Mouse (Mus musculus) myocyte (in vitro differentiated cells): ENCODE measurements around the gene Mtx3.

Experiments
- CEBPB ChIP-seq: IDR thresholded peaks from 2 replicates; pipeline ENCODE4 v1.6.1; 2011; ENCODE audit warnings: mild to moderate bottlenecking, moderate library complexity; ENCODE audit not compliant: poor library complexity, insufficient read depth, severe bottlenecking
- MAX ChIP-seq: IDR thresholded peaks from one replicate; pipeline ENCODE4 v1.6.1; 2011; ENCODE audit warnings: low read depth, mild to moderate bottlenecking, control low read depth
- MYOD1 ChIP-seq, 3 experiments: IDR thresholded peaks; one replicate each; pipeline ENCODE4 v1.6.1; 2011; ENCODE audit warnings: control low read depth in 2 of 3, low read depth in 2 of 3, mild to moderate bottlenecking in 2 of 3, moderate library complexity in 1 of 3; ENCODE audit not compliant: insufficient read length in 2 of 3, control insufficient read depth in 1 of 3
- MYOG ChIP-seq, 3 experiments: IDR thresholded peaks; one replicate each; pipeline ENCODE4 v1.6.1; 2011; ENCODE audit warnings: control low read depth in 2 of 3, low read depth in 2 of 3, mild to moderate bottlenecking in 2 of 3; ENCODE audit not compliant: insufficient read length in 2 of 3, control insufficient read depth in 1 of 3, insufficient read depth in 1 of 3
- POLR2A ChIP-seq: IDR thresholded peaks from one replicate; pipeline ENCODE4 v1.6.1; 2011; ENCODE audit warnings: low read depth, mild to moderate bottlenecking, control low read depth, moderate library complexity; ENCODE audit not compliant: insufficient read length
- POLR2AphosphoS2 ChIP-seq: IDR thresholded peaks from one replicate; pipeline ENCODE4 v1.6.1; 2011; ENCODE audit warnings: low read depth, control low read depth; ENCODE audit not compliant: insufficient read length
- TCF12 ChIP-seq: IDR thresholded peaks from one replicate; pipeline ENCODE4 v1.6.1; 2011; ENCODE audit warnings: mild to moderate bottlenecking, control low read depth; ENCODE audit not compliant: poor library complexity, insufficient read depth, severe bottlenecking
- TCF3 ChIP-seq: IDR thresholded peaks from one replicate; pipeline ENCODE4 v1.6.1; 2011; ENCODE audit warnings: low read depth, control low read depth; ENCODE audit not compliant: insufficient read length
- USF1 ChIP-seq: IDR thresholded peaks from one replicate; pipeline ENCODE4 v1.6.1; 2011; ENCODE audit warnings: low read depth, mild to moderate bottlenecking, control low read depth, moderate library complexity

GRCm38 (mm10) chr13:92866680-92867079 is 22.1 kb downstream of the Mtx3 start:
- TF ChIP-seq POLR2A (no peak), POLR2AphosphoS2 (no peak), MYOG (IDR thresholded peaks at IDR 0.05; ENCODE audit: control insufficient read depth in 1 of 3, insufficient read depth in 1 of 3, insufficient read length in 2 of 3, low read depth in 2 of 3) (no peak), USF1 (no peak), CEBPB (no peak), MAX (no peak), TCF3 (no peak), TCF12 (no peak), MYOD1 (IDR thresholded peaks at IDR 0.05; ENCODE audit: control insufficient read depth in 1 of 3, insufficient read length in 2 of 3, low read depth in 2 of 3) (no peak)
